Mouse (Mus musculus) ES-Bruce4 (cell line): Measurements from ENCODE around the gene Akap7.

Experiments
- CTCF ChIP-seq: IDR thresholded peaks from one replicate; pipeline ENCODE4 v1.8.1; 2011; ENCODE audit warnings: low read depth, low read length
- EP300 ChIP-seq: IDR thresholded peaks from 2 replicates; pipeline ENCODE4 v1.6.1; 2011; ENCODE audit warnings: low read depth, low read length; ENCODE audit not compliant: insufficient read depth

DNA sequence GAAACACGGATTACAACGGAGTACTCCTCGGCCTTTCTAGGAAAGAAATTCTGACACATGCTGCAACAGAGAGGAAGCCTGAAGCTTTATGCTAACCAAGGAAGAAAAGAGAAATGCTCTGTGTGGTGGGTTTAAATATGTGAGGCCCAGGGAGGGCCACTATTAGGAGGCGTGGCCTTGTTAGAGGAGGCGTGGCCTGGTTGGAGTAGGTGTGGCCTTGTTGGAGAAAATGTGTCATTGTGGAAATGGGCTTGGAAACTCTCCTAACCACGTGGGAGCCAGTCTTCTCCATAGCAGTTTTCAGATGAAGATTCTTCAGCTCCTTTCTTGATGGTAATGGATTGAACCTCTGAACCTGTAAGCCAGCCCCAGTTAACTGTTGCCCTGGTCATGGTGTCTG is 19.8 kb upstream of the Akap7 start:
- TF ChIP-seq CTCF (no peak), EP300 (no peak)
